Comparison of ENCODE assay signal across 11 mouse cellular contexts in genomic region chr8:120807719-120808118, GRCm38 (mm10).
A peak's percentile ranks its signal among the peaks of the same experiment; 100 is the strongest.
DNase-seq lines count a peak whose midpoint lies in the region; ATAC-seq lines count a peak whose summit lies in the region.
"Had no signal": no experiment of that assay in that cellular context is flagged by ENCODE, and none has a peak within 500 bp of the region (broad histone marks: within the 10 kb centered on the region; RNA-seq: fewer than 3 reads in every experiment).

No protein-coding gene starts in this region.

- no peaks in the 10 kb centered on the region for H3K36me3 ChIP-seq in midbrain, embryonic 11.5 days (ENCODE audit: control insufficient read depth, insufficient read depth, low read length)
- no peaks in the 10 kb centered on the region for H3K36me3 ChIP-seq in midbrain, embryonic 16.5 days (ENCODE audit: control insufficient read depth, insufficient read depth, low read length)
- no peaks in the 10 kb centered on the region for H3K36me3 ChIP-seq in embryonic facial prominence, embryonic 11.5 days (replicated peaks; ENCODE audit: control insufficient read depth, insufficient read depth, low read depth, low read length)
- H3K36me3 ChIP-seq: embryonic facial prominence, embryonic 13.5 days; G1E had no signal

- ATAC-seq in midbrain, embryonic 11.5 days (ENCODE audit: low FRiP score), result no peak
- no peak for ATAC-seq in midbrain, embryonic 16.5 days
- ATAC-seq in embryonic facial prominence, embryonic 11.5 days (replicated peaks; ENCODE audit: insufficient number of reproducible peaks, low FRiP score, low TSS enrichment, low read depth), result no peak

- DNase-seq in cerebellum, postnatal 14 days, result peak; percentile 18 to 27
- DNase-seq in cerebellum, adult 8-10 months, result no peak
- peak; percentile 83 for DNase-seq in midbrain, embryonic 11.5 days (ENCODE audit: low spot score, missing footprints)
- peak; percentile 32 for DNase-seq in embryonic facial prominence, embryonic 11.5 days (ENCODE audit: low spot score)
- DNase-seq in mesoderm, embryonic 11.5 days (ENCODE audit: low read depth, low spot score), result peak; percentile 43
- DNase-seq in right cerebral cortex, adult 18-20 months, result no peak
- DNase-seq in layer of hippocampus, postnatal 25 days (ENCODE audit: extremely low spot score in 1 of 2, low spot score in 1 of 2), result no peak
- DNase-seq: right cerebral cortex, postnatal 14 days had no signal

- H3K4me3 ChIP-seq in midbrain, embryonic 11.5 days (ENCODE audit: low read depth, low read length), result no peak overlapping the region
- H3K4me3 ChIP-seq in midbrain, embryonic 16.5 days (ENCODE audit: low read depth, low read length), result no peak overlapping the region
- H3K4me3 ChIP-seq in embryonic facial prominence, embryonic 11.5 days (ENCODE audit: low read depth, low read length), result no peak overlapping the region
- H3K4me3 ChIP-seq: embryonic facial prominence, embryonic 13.5 days had no signal

- no peaks in the 10 kb centered on the region for H3K4me1 ChIP-seq in midbrain, embryonic 11.5 days (ENCODE audit: control insufficient read depth, insufficient read depth, low read length)
- H3K4me1 ChIP-seq in midbrain, embryonic 16.5 days (ENCODE audit: control insufficient read depth, insufficient read depth, low read length), result no peaks in the 10 kb centered on the region
- no peaks in the 10 kb centered on the region for H3K4me1 ChIP-seq in embryonic facial prominence, embryonic 11.5 days (ENCODE audit: control insufficient read depth, insufficient read depth, low read length)

- no peak overlapping the region for H3K9ac ChIP-seq in midbrain, embryonic 11.5 days (ENCODE audit: low read length)
- H3K9ac ChIP-seq in midbrain, embryonic 16.5 days (ENCODE audit: low read depth, low read length), result no peak overlapping the region
- no peak overlapping the region for H3K9ac ChIP-seq in embryonic facial prominence, embryonic 11.5 days (replicated peaks; ENCODE audit: low read length)
- H3K9ac ChIP-seq: embryonic facial prominence, embryonic 13.5 days had no signal

- 59% methylated on average over 6 of the region's 6 CpGs for WGBS in midbrain, embryonic 11.5 days
- WGBS in midbrain, embryonic 16.5 days, result 54% methylated on average over 6 of the region's 6 CpGs
- 42% methylated on average over 6 of the region's 6 CpGs for WGBS in embryonic facial prominence, embryonic 11.5 days

- H3K27me3 ChIP-seq in midbrain, embryonic 11.5 days (ENCODE audit: control insufficient read depth, insufficient read depth, low read length), result no peaks in the 10 kb centered on the region
- no peaks in the 10 kb centered on the region for H3K27me3 ChIP-seq in midbrain, embryonic 16.5 days (ENCODE audit: control insufficient read depth, insufficient read depth, low read depth, low read length)
- no peaks in the 10 kb centered on the region for H3K27me3 ChIP-seq in embryonic facial prominence, embryonic 11.5 days (ENCODE audit: control insufficient read depth, insufficient read depth, low read length)

- no peak overlapping the region for H3K27ac ChIP-seq in midbrain, embryonic 11.5 days (ENCODE audit: low read depth, low read length)
- no peak overlapping the region for H3K27ac ChIP-seq in midbrain, embryonic 16.5 days (ENCODE audit: low read length)
- H3K27ac ChIP-seq in embryonic facial prominence, embryonic 11.5 days (replicated peaks; ENCODE audit: low read depth, low read length), result no peak overlapping the region
- H3K27ac ChIP-seq: embryonic facial prominence, embryonic 13.5 days had no signal

- H3K4me2 ChIP-seq in midbrain, embryonic 11.5 days, result no peak overlapping the region
- H3K4me2 ChIP-seq in midbrain, embryonic 16.5 days (ENCODE audit: low read length), result no peak overlapping the region
- no peak overlapping the region for H3K4me2 ChIP-seq in embryonic facial prominence, embryonic 11.5 days (ENCODE audit: low read depth, low read length)
- H3K4me2 ChIP-seq: embryonic facial prominence, embryonic 13.5 days had no signal

- H3K9me3 ChIP-seq in midbrain, embryonic 11.5 days (ENCODE audit: control insufficient read depth, low read length), result no peaks in the 10 kb centered on the region
- no peaks in the 10 kb centered on the region for H3K9me3 ChIP-seq in midbrain, embryonic 16.5 days (replicated peaks; ENCODE audit: control insufficient read depth, low read length, poor library complexity, severe bottlenecking)
- no peaks in the 10 kb centered on the region for H3K9me3 ChIP-seq in embryonic facial prominence, embryonic 11.5 days (replicated peaks; ENCODE audit: control insufficient read depth, low read length)
- H3K9me3 ChIP-seq: embryonic facial prominence, embryonic 13.5 days had no signal

Comparison
In these comparisons a context has a peak if more than half of its experiments do, and no peak if none do; other contexts are left out.
1. DNase-seq: peak in cerebellum, postnatal 14 days (2 of 2), midbrain, embryonic 11.5 days (single experiment), embryonic facial prominence, embryonic 11.5 days (single experiment) and mesoderm, embryonic 11.5 days (single experiment); none in cerebellum, adult 8-10 months (single experiment), right cerebral cortex, adult 18-20 months (single experiment) and layer of hippocampus, postnatal 25 days (0 of 2).